Mouse (Mus musculus): Measurements from ENCODE around the gene Gm28035.

- TF ChIP-seq NELFE (IDR thresholded peaks at IDR 0.05; ENCODE audit: low read depth, low read length) (no peak), POLR2AphosphoS2 (IDR thresholded peaks at IDR 0.05; ENCODE audit: low read depth, low read length) (no peak), CHD2 (IDR thresholded peaks at IDR 0.05; ENCODE audit: low read length) (no peak), RCOR1 (conservative IDR thresholded peaks at IDR 0.05; ENCODE audit: low read depth, low read length) (no peak), SIN3A (IDR thresholded peaks at IDR 0.05; ENCODE audit: low read length) (no peak), EP300 (IDR thresholded peaks at IDR 0.05; ENCODE audit: low read length) (no peak), ZKSCAN1 (IDR thresholded peaks at IDR 0.05; ENCODE audit: borderline replicate concordance, low read depth, low read length) (no peak), POLR2A (IDR thresholded peaks at IDR 0.05; ENCODE audit: low read depth, low read length) (no peak), MEF2A (IDR thresholded peaks at IDR 0.05; ENCODE audit: borderline replicate concordance, low read depth, low read length) (no peak), CTCF (conservative IDR thresholded peaks at IDR 0.05 in 1 of 2, IDR thresholded peaks at IDR 0.05 in 1 of 2; ENCODE audit: low read depth in 2 of 2, low read length in 2 of 2) (no peak), MAX (IDR thresholded peaks at IDR 0.05; ENCODE audit: low read length) (no peak), HCFC1 (IDR thresholded peaks at IDR 0.05; ENCODE audit: low read depth, low read length) (no peak), SMC3 (IDR thresholded peaks at IDR 0.05; ENCODE audit: low read depth, low read length) (no peak), MAFK (IDR thresholded peaks at IDR 0.05; ENCODE audit: insufficient replicate concordance, low read length) (no peak)
Observed at GRCm38 (mm10) chr2:30194656-30195055, 45.7 kb upstream of the Gm28035 start.
